Mouse (Mus musculus): ENCODE results near the gene Adam19. TPM values are rescaled to one million over a fixed set of nuclear protein-coding genes. Genes with fewer than 3 reads are reported as not detected.

Adam19 gene
- total RNA-seq, 1 experiment from 2014 or later: 7.0 TPM

- DNase-seq: no peak
These were observed 589 bp upstream of the Adam19 start for GRCm38 (mm10) chr11:46054911-46055895.

- peak; percentile 26 for DNase-seq
These were observed 1.1 kb downstream of the Adam19 start for GRCm38 (mm10) chr11:46056770-46057411.

GRCm38 (mm10) chr11:46058011-46058410, 2.2 kb downstream of the Adam19 start:
- DNase-seq: no peak

GRCm38 (mm10) chr11:46058916-46059315, 3.1 kb downstream of the Adam19 start:
- DNase-seq: no peak

GRCm38 (mm10) chr11:46059887-46060650, 4.3 kb downstream of the Adam19 start:
- peak; percentile 44 for DNase-seq

GRCm38 (mm10) chr11:46060651-46061020, 4.8 kb downstream of the Adam19 start:
- no peak for DNase-seq

GRCm38 (mm10) chr11:46061776-46062445, 6.1 kb downstream of the Adam19 start:
- DNase-seq: no peak

- no peak for DNase-seq
These were observed 6.8 kb downstream of the Adam19 start for GRCm38 (mm10) chr11:46062569-46062968.

GRCm38 (mm10) chr11:46062993-46063731, 7.4 kb downstream of the Adam19 start:
- peak; percentile 18 for DNase-seq

GRCm38 (mm10) chr11:46064767-46065166, 9.0 kb downstream of the Adam19 start:
- DNase-seq: peak; percentile 35

GRCm38 (mm10) chr11:46065201-46066011, 9.6 kb downstream of the Adam19 start:
- DNase-seq: peak; percentile 71

- DNase-seq: no peak
These were observed 11.7 kb downstream of the Adam19 start for GRCm38 (mm10) chr11:46067371-46068060.

GRCm38 (mm10) chr11:46068756-46069407, 13.1 kb downstream of the Adam19 start:
- DNase-seq: peak; percentile 10

GRCm38 (mm10) chr11:46069408-46070003, 13.7 kb downstream of the Adam19 start:
- DNase-seq: no peak

GRCm38 (mm10) chr11:46070161-46070560, 14.4 kb downstream of the Adam19 start:
- no peak for DNase-seq

- DNase-seq: no peak
These were observed 15.0 kb downstream of the Adam19 start for GRCm38 (mm10) chr11:46070789-46071188.

GRCm38 (mm10) chr11:46072466-46073060, 16.8 kb downstream of the Adam19 start:
- no peak for DNase-seq
